ENCODE assay signal across 10 mouse cellular contexts in the genomic region with DNA sequence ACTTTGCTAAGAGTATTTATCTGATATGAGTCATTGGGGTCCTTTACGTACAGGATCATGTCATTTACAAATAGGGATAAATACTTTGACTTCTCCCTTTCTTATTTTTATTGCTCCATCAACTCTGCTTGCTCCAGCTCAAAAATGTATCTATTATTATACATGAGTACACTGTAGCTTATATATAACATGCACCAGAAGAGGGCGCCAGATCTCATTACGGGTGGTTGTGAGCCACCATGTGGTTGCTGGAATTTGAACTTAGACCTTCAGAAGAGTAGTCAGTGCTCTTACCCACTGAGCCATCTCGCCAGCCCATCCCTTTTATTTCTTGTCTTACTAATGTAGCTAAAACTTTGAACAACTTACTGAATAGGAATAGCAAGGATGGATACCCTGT. TPM values are rescaled to one million over a fixed set of nuclear protein-coding genes. Genes with fewer than 3 reads are reported as not detected.
DNase-seq lines count a peak whose midpoint lies in the region; ATAC-seq and TF ChIP-seq lines count a peak whose summit lies in the region.
"Had no signal": no experiment of that assay in that cellular context is flagged by ENCODE, and none has a peak within 500 bp of the region (broad histone marks: within the 10 kb centered on the region; RNA-seq: fewer than 3 reads in every experiment).

No protein-coding gene starts in this region.

- H3K36me3 ChIP-seq in midbrain, postnatal 0 days (ENCODE audit: insufficient read depth, low read length) = no peaks in the 10 kb centered on the region
- peaks cover 11% of the 10 kb centered on the region; the same call in 1 of the 2 replicates for H3K36me3 ChIP-seq in midbrain, embryonic 13.5 days
- H3K36me3 ChIP-seq in liver, postnatal 0 days (replicated peaks; ENCODE audit: insufficient read depth, low read length) = peaks cover 10% of the 10 kb centered on the region; the same call in 1 of the 2 replicates
- H3K36me3 ChIP-seq: midbrain, embryonic 15.5 days had no signal

- no peak overlapping the region for H3K4me2 ChIP-seq in midbrain, postnatal 0 days (ENCODE audit: low read depth, low read length, poor library complexity, severe bottlenecking)
- no peak overlapping the region for H3K4me2 ChIP-seq in midbrain, embryonic 13.5 days (replicated peaks)
- H3K4me2 ChIP-seq in liver, postnatal 0 days (ENCODE audit: low read depth, low read length) = no peak overlapping the region
- H3K4me2 ChIP-seq: heart, embryonic 11.5 days; midbrain, embryonic 15.5 days had no signal

- ATAC-seq in midbrain, postnatal 0 days (ENCODE audit: low FRiP score) = no peak
- ATAC-seq in midbrain, embryonic 13.5 days = no peak
- no peak for ATAC-seq in liver, postnatal 0 days
- ATAC-seq in activated CD4-positive, CD25-positive, alpha-beta regulatory T cell, adult 4 months = no peak
- ATAC-seq: midbrain, embryonic 15.5 days had no signal

- no peaks in the 10 kb centered on the region for H3K4me1 ChIP-seq in midbrain, postnatal 0 days (ENCODE audit: insufficient read depth, low read length)
- H3K4me1 ChIP-seq in midbrain, embryonic 13.5 days (replicated peaks) = no peaks in the 10 kb centered on the region
- peaks cover 14% of the 10 kb centered on the region for H3K4me1 ChIP-seq in liver, postnatal 0 days (ENCODE audit: insufficient read depth)
- H3K4me1 ChIP-seq: midbrain, embryonic 15.5 days had no signal

- no peaks in the 10 kb centered on the region for H3K27me3 ChIP-seq in midbrain, postnatal 0 days (ENCODE audit: insufficient read depth, low read length)
- no peaks in the 10 kb centered on the region for H3K27me3 ChIP-seq in midbrain, embryonic 13.5 days
- no peaks in the 10 kb centered on the region for H3K27me3 ChIP-seq in liver, postnatal 0 days (ENCODE audit: insufficient read depth, low read length)
- H3K27me3 ChIP-seq: midbrain, embryonic 15.5 days had no signal

- H3K9me3 ChIP-seq in midbrain, postnatal 0 days (ENCODE audit: low read length) = no peaks in the 10 kb centered on the region
- H3K9me3 ChIP-seq in midbrain, embryonic 13.5 days = no peaks in the 10 kb centered on the region
- no peaks in the 10 kb centered on the region for H3K9me3 ChIP-seq in liver, postnatal 0 days (ENCODE audit: low read length)
- H3K9me3 ChIP-seq: midbrain, embryonic 15.5 days had no signal

- no peak for DNase-seq in gastrocnemius, adult 2 months
- no peak for DNase-seq in gastrocnemius, postnatal 36 days
- DNase-seq in midbrain, postnatal 0 days (ENCODE audit: low spot score) = no peak
- peak; percentile 52 for DNase-seq in liver, postnatal 0 days
- DNase-seq in thymus, postnatal 25 days = peak; percentile 58
- DNase-seq in right cerebral cortex, postnatal 10 days (ENCODE audit: low spot score in 2 of 2) = no peak

- WGBS in midbrain, postnatal 0 days = 54% methylated on average over 4 of the region's 4 CpGs
- WGBS in midbrain, embryonic 13.5 days = 52% methylated on average over 4 of the region's 4 CpGs
- WGBS in liver, postnatal 0 days (ENCODE audit: insufficient replicate concordance) = 61% methylated on average over 4 of the region's 4 CpGs

- H3K9ac ChIP-seq in midbrain, postnatal 0 days (replicated peaks; ENCODE audit: low read length, poor library complexity, severe bottlenecking) = no peak overlapping the region
- no peak overlapping the region for H3K9ac ChIP-seq in midbrain, embryonic 13.5 days (replicated peaks)
- H3K9ac ChIP-seq in liver, postnatal 0 days (replicated peaks) = no peak overlapping the region
- H3K9ac ChIP-seq: midbrain, embryonic 15.5 days had no signal

- intact Hi-C loops in gastrocnemius, adult 2 months (cut with DNase I) = no loop called here
- intact Hi-C loops in gastrocnemius, postnatal 36 days (cut with DNase I) = loop anchor here (5.0 kb wide), 1 partner anchor 140 kb away; no protein-coding TSS in a partner anchor

- no peak overlapping the region for H3K27ac ChIP-seq in gastrocnemius, adult 2 months
- no peak overlapping the region for H3K27ac ChIP-seq in midbrain, postnatal 0 days (ENCODE audit: low read depth, low read length)
- no peak overlapping the region for H3K27ac ChIP-seq in midbrain, embryonic 13.5 days
- H3K27ac ChIP-seq in liver, postnatal 0 days (ENCODE audit: low read depth) = no peak overlapping the region
- H3K27ac ChIP-seq: midbrain, embryonic 15.5 days had no signal

- TF ChIP-seq EP300 in liver, postnatal 0 days (IDR thresholded peaks at IDR 0.05; ENCODE audit: low read depth) = no peak

- TF ChIP-seq CTCF in gastrocnemius, adult 2 months (IDR thresholded peaks at IDR 0.05) = peak; percentile 33; the same call in 1 of the 2 replicates
- peak; percentile 22; the same call in 1 of the 2 replicates for TF ChIP-seq CTCF in midbrain, postnatal 0 days (IDR thresholded peaks at IDR 0.05)
- peak; percentile 69 for TF ChIP-seq CTCF in liver, postnatal 0 days (IDR thresholded peaks at IDR 0.05; ENCODE audit: low read depth)

- no peak overlapping the region for H3K4me3 ChIP-seq in gastrocnemius, adult 2 months
- H3K4me3 ChIP-seq in midbrain, postnatal 0 days (ENCODE audit: low read depth, low read length) = no peak overlapping the region
- H3K4me3 ChIP-seq in midbrain, embryonic 13.5 days (replicated peaks) = no peak overlapping the region
- no peak overlapping the region for H3K4me3 ChIP-seq in liver, postnatal 0 days (ENCODE audit: low read depth, low read length)
- H3K4me3 ChIP-seq: midbrain, embryonic 15.5 days had no signal

RNA-seq across cellular contexts. Expression of a gene that starts 18.5 kb away (rescaled TPM):
- under 1 TPM; 0.59 to 0.64 TPM for total RNA-seq in gastrocnemius, adult 2 months (2021)
- total RNA-seq in gastrocnemius, postnatal 36 days (2021) = under 1 TPM; 0.51 to 0.86 TPM
- 5.8 and 9.1 TPM in 2 replicates for total RNA-seq in midbrain, postnatal 0 days (2014; rRNA removed)
- polyA plus RNA-seq in midbrain, postnatal 0 days (2015; fragmentation: Nextera tagmentation; extraction: Ambion mirVana) = 5.8 and 6.8 TPM in 2 replicates
- polyA plus RNA-seq in midbrain, embryonic 13.5 days (2015; fragmentation: Nextera tagmentation; extraction: Ambion mirVana) = 11.5 and 11.6 TPM in 2 replicates
- 4.9 and 5.7 TPM in 2 replicates for polyA plus RNA-seq in liver, postnatal 0 days (2015; fragmentation: Nextera tagmentation; extraction: Ambion mirVana)
- polyA plus RNA-seq in activated CD4-positive, CD25-positive, alpha-beta regulatory T cell, adult 4 months (2017; shearing (Covaris generic)) = 1 to 10 TPM; 1.9 to 2.4 TPM

RNA-seq across cellular contexts. Expression of a gene that starts 55.3 kb away (rescaled TPM):
- 10 to 100 TPM; 26.8 to 31.1 TPM for total RNA-seq in gastrocnemius, adult 2 months (2021)
- 10 to 100 TPM; 23.4 to 24.9 TPM for total RNA-seq in gastrocnemius, postnatal 36 days (2021)
- total RNA-seq in midbrain, postnatal 0 days (2014; rRNA removed) = 90.9 and 120 TPM in 2 replicates
- polyA plus RNA-seq in midbrain, postnatal 0 days (2015; fragmentation: Nextera tagmentation; extraction: Ambion mirVana) = 34.2 and 38.2 TPM in 2 replicates
- polyA plus RNA-seq in midbrain, embryonic 13.5 days (2015; fragmentation: Nextera tagmentation; extraction: Ambion mirVana) = 68.5 and 68.9 TPM in 2 replicates
- polyA plus RNA-seq in liver, postnatal 0 days (2015; fragmentation: Nextera tagmentation; extraction: Ambion mirVana) = 36.4 and 40.5 TPM in 2 replicates
- polyA plus RNA-seq in activated CD4-positive, CD25-positive, alpha-beta regulatory T cell, adult 4 months (2017; shearing (Covaris generic)) = under 1 TPM; 0.13 to 0.40 TPM

Comparison
In these comparisons a context has a peak if more than half of its experiments do, and no peak if none do; other contexts are left out.
1. DNase-seq: peak in liver, postnatal 0 days (single experiment) and thymus, postnatal 25 days (single experiment); none in gastrocnemius, adult 2 months (single experiment), gastrocnemius, postnatal 36 days (0 of 2), midbrain, postnatal 0 days (single experiment) and right cerebral cortex, postnatal 10 days (0 of 2).
2. RNA of a gene that starts 55.3 kb away (polyA plus RNA-seq): 68.5 to 68.9 TPM in midbrain, embryonic 13.5 days, 36.4 to 40.5 TPM in liver, postnatal 0 days and 34.2 to 38.2 TPM in midbrain, postnatal 0 days; 0.13 to 0.40 TPM in activated CD4-positive, CD25-positive, alpha-beta regulatory T cell, adult 4 months; every median in the first group is over 10 times any median in the second.
3. Peak in every context shown above with its lines, with median percentiles within 50 percentile points of each other: CTCF ChIP-seq.